Mouse (Mus musculus) megakaryocyte, embryonic 14.5 days (primary cell): ENCODE measurements around the gene BC107364.

Source experiments
- FLI1 ChIP-seq: IDR thresholded peaks from 2 replicates; pipeline ENCODE4 v1.6.1; 2012; ENCODE audit warnings: low read length, inconsistent platforms, mixed read lengths
- GATA1 ChIP-seq: IDR thresholded peaks from 3 replicates; pipeline ENCODE4 v1.6.1; 2012; ENCODE audit warnings: mixed read lengths, low read length, inconsistent platforms, borderline replicate concordance

DNA sequence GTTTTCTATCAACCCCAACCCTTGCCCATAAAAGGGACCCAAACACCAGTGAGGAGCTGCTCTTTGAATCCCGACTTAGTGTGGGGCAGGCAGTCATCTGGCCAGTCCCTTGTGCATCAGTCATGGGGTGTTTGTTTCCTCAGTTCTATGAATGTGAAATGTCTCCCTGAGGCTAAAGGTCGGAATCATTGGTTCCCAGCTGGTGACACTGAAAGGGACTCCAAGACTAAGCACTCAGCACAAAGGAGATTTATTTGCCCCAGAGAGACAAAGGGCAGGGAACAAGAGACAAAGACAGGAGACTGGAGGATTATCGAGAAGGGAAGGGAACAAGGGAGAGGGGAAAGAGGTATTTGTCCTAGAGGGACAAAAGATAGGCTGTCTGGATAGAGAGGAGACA lies 19.9 kb downstream of the BC107364 start:
- TF ChIP-seq FLI1 (no peak), GATA1 (no peak)
